Mouse (Mus musculus) brain, embryonic 14.5 days (tissue): ENCODE measurements at regions not wholly inside any gene's neighbourhood (a gene's known extent, or its start where the extent isn't known, plus 50 kb on each side); places are given as distances from the start of the nearest gene placed in this dataset.

ENCODE experiments used
- CTCF ChIP-seq: fragments of 200-500 bp; IDR thresholded peaks from 2 replicates; pipeline ENCODE4 v1.5.1; 2012; ENCODE audit warnings: inconsistent platforms, mild to moderate bottlenecking, moderate library complexity, borderline replicate concordance; ENCODE audit not compliant: insufficient read depth, insufficient read length; ENCODE audit errors: extremely low read depth
- POLR2A ChIP-seq: fragments of 200-500 bp; IDR thresholded peaks from 2 replicates; pipeline ENCODE4 v1.6.1; 2012; ENCODE audit warnings: mild to moderate bottlenecking, inconsistent platforms, borderline replicate concordance; ENCODE audit not compliant: poor library complexity, insufficient read depth, insufficient read length, severe bottlenecking; ENCODE audit errors: extremely low read depth

DNA sequence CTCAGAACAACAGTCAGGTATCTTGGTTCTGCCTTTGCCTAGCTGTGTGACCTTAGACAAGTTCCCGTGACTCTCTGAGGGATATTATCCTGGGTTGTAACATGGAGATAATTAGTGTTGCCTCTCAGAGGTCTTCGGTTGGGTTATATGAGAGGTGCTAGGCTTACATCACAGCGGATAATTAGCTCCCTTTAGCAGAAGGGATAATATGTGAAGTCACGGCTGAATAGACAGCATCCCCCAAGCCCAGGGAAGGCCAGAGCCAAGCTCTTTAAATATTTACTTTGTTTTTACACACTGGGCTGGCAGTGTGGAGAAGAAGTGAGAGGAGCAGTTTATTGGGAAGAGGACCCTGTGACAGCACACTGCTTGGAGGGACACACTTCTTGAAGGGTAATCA is 299.9 kb downstream of the Ptpru start:
- TF ChIP-seq CTCF (no peak), POLR2A (no peak)
